Mouse (Mus musculus) embryonic facial prominence, embryonic 11.5 days (tissue): ENCODE data around the gene Depdc1b. TPM values are rescaled to one million over a fixed set of nuclear protein-coding genes. Genes with fewer than 3 reads are reported as not detected.

ENCODE experiments used
- ATAC-seq: fragments of 200-750 bp; cut with Nextera tagmentation; replicated peaks from 2 replicates; pipeline ENCODE4 v1.8.0; 2017; ENCODE audit warnings: low read depth; ENCODE audit not compliant: insufficient number of reproducible peaks, low FRiP score, low TSS enrichment
- DNase-seq: peaks from one replicate; pipeline ENCODE4 v3.0.0-alpha.2; 2015; ENCODE audit warnings: low spot score
- H3K27ac ChIP-seq: fragments of 300-500 bp; sonication (generic); replicated peaks from 2 replicates; pipeline ENCODE4 v1.5.1; 2014; ENCODE audit warnings: mild to moderate bottlenecking, low read depth, low read length, control low read depth
- H3K27me3 ChIP-seq: fragments of 300-500 bp; sonication (generic); 2 replicates; pipeline ENCODE4 v1.6.1; 2014; ENCODE audit warnings: mild to moderate bottlenecking, low read length, moderate library complexity, mixed read lengths; ENCODE audit not compliant: control insufficient read depth, insufficient read depth
- H3K36me3 ChIP-seq: fragments of 300-500 bp; sonication (generic); replicated peaks from 2 replicates; pipeline ENCODE4 v1.6.1; 2014; ENCODE audit warnings: low read depth, mild to moderate bottlenecking, low read length, moderate library complexity, mixed read lengths; ENCODE audit not compliant: control insufficient read depth, insufficient read depth
- H3K4me1 ChIP-seq: fragments of 300-500 bp; sonication (generic); 2 replicates; pipeline ENCODE4 v1.6.1; 2014; ENCODE audit warnings: low read length, mixed read lengths; ENCODE audit not compliant: control insufficient read depth, insufficient read depth
- H3K4me2 ChIP-seq: fragments of 300-500 bp; sonication (generic); 2 replicates; pipeline ENCODE4 v1.6.1; 2014; ENCODE audit warnings: low read depth, mild to moderate bottlenecking, control low read depth, low read length, moderate library complexity
- H3K4me3 ChIP-seq: fragments of 300-500 bp; sonication (generic); 2 replicates; pipeline ENCODE4 v1.5.1; 2014; ENCODE audit warnings: low read depth, low read length, control low read depth
- H3K9ac ChIP-seq: fragments of 300-500 bp; sonication (generic); replicated peaks from 2 replicates; pipeline ENCODE4 v1.6.1; 2014; ENCODE audit warnings: mild to moderate bottlenecking, control low read depth, low read length
- H3K9me3 ChIP-seq: fragments of 300-500 bp; sonication (generic); replicated peaks from 2 replicates; pipeline ENCODE4 v1.6.1; 2016; ENCODE audit warnings: mild to moderate bottlenecking, low read length, inconsistent platforms, mixed read lengths; ENCODE audit not compliant: control insufficient read depth
- WGBS: fragments of 180-500 bp; shearing (Covaris S2); extraction: QIAGEN DNeasy Blood & Tissue Kit; methylation state at CpG from one replicate; pipeline ENCODE4 v1.1.7; 2014; 5-methylcytosine and 5-hydroxymethylcytosine counted together
- polyA plus RNA-seq: library from polyadenylated mRNA; unstranded; fragments of >200 nt; fragmentation: Nextera tagmentation; extraction: Ambion mirVana; gene quantifications from 2 replicates; pipeline ENCODE4 v1.2.1, GENCODE M21; 2014

Gene Depdc1b
- polyA plus RNA-seq, 1 experiment from 2014 or later: 15.7 TPM

- no peak overlapping the region for H3K4me3 ChIP-seq
- WGBS: 93% methylated on average over 12 of the region's 12 CpGs
- no peaks in the 10 kb centered on the region for H3K9me3 ChIP-seq
- no peak overlapping the region for H3K27ac ChIP-seq
- DNase-seq (no peak), ATAC-seq (no peak)
- H3K9ac ChIP-seq: no peak overlapping the region
- no peak overlapping the region for H3K4me2 ChIP-seq
- no peaks in the 10 kb centered on the region for H3K27me3 ChIP-seq
- no peaks in the 10 kb centered on the region for H3K36me3 ChIP-seq
- H3K4me1 ChIP-seq: no peaks in the 10 kb centered on the region
Observed at GRCm38 (mm10) chr13:108367496-108367895, 51.4 kb downstream of the Depdc1b start.

- Histone ChIP-seq H3K27me3 (no peaks in the 10 kb centered on the region), H3K9me3 (no peaks in the 10 kb centered on the region), H3K4me1 (no peaks in the 10 kb centered on the region), H3K27ac (no peak overlapping the region), H3K36me3 (no peaks in the 10 kb centered on the region), H3K4me2 (no peak overlapping the region), H3K9ac (no peak overlapping the region), H3K4me3 (no peak overlapping the region)
- ATAC-seq (no peak), DNase-seq (no peak)
- WGBS: 92% methylated on average over 5 of the region's 5 CpGs
Observed at GRCm38 (mm10) chr13:108370241-108370941, 54.3 kb downstream of the Depdc1b start.

- H3K9ac ChIP-seq: no peak overlapping the region
- H3K27me3 ChIP-seq: no peaks in the 10 kb centered on the region
- no peak overlapping the region for H3K4me3 ChIP-seq
- no peak overlapping the region for H3K4me2 ChIP-seq
- WGBS: 92% methylated on average over 9 of the region's 9 CpGs
- no peak overlapping the region for H3K27ac ChIP-seq
- no peaks in the 10 kb centered on the region for H3K4me1 ChIP-seq
- ATAC-seq (no peak), DNase-seq (no peak)
- no peaks in the 10 kb centered on the region for H3K36me3 ChIP-seq
- no peaks in the 10 kb centered on the region for H3K9me3 ChIP-seq
Observed at GRCm38 (mm10) chr13:108371352-108371921, 55.3 kb downstream of the Depdc1b start.

GRCm38 (mm10) chr13:108373231-108373630, 57.1 kb downstream of the Depdc1b start:
- Histone ChIP-seq H3K4me1 (no peaks in the 10 kb centered on the region), H3K36me3 (no peaks in the 10 kb centered on the region), H3K4me2 (no peak overlapping the region), H3K27ac (no peak overlapping the region), H3K27me3 (no peaks in the 10 kb centered on the region), H3K9ac (no peak overlapping the region), H3K4me3 (no peak overlapping the region), H3K9me3 (no peaks in the 10 kb centered on the region)
- 95% methylated on average over 1 of the region's 1 CpGs for WGBS
- no peak for ATAC-seq
- no peak for DNase-seq

- WGBS: 94% methylated on average over 2 of the region's 2 CpGs
- H3K4me3 ChIP-seq: no peak overlapping the region
- H3K4me2 ChIP-seq: no peak overlapping the region
- no peaks in the 10 kb centered on the region for H3K4me1 ChIP-seq
- H3K9me3 ChIP-seq: no peaks in the 10 kb centered on the region
- no peak overlapping the region for H3K27ac ChIP-seq
- no peak for ATAC-seq
- no peak for DNase-seq
- no peaks in the 10 kb centered on the region for H3K36me3 ChIP-seq
- no peaks in the 10 kb centered on the region for H3K27me3 ChIP-seq
- no peak overlapping the region for H3K9ac ChIP-seq
Observed at GRCm38 (mm10) chr13:108376637-108377036, 60.5 kb downstream of the Depdc1b start.

- H3K9ac ChIP-seq: no peak overlapping the region
- H3K36me3 ChIP-seq: no peaks in the 10 kb centered on the region
- ATAC-seq (no peak), DNase-seq (no peak)
- no peak overlapping the region for H3K4me3 ChIP-seq
- no peaks in the 10 kb centered on the region for H3K4me1 ChIP-seq
- WGBS: 82% methylated on average over 3 of the region's 3 CpGs
- H3K9me3 ChIP-seq: no peaks in the 10 kb centered on the region
- no peaks in the 10 kb centered on the region for H3K27me3 ChIP-seq
- no peak overlapping the region for H3K27ac ChIP-seq
- H3K4me2 ChIP-seq: no peak overlapping the region
Observed at GRCm38 (mm10) chr13:108381161-108381560, 65.0 kb downstream of the Depdc1b start.

- H3K4me1 ChIP-seq: no peaks in the 10 kb centered on the region
- DNase-seq: no peak
- H3K36me3 ChIP-seq: no peaks in the 10 kb centered on the region
- H3K27ac ChIP-seq: no peak overlapping the region
- no peak overlapping the region for H3K4me3 ChIP-seq
- no peak for ATAC-seq
- H3K4me2 ChIP-seq: no peak overlapping the region
- no peak overlapping the region for H3K9ac ChIP-seq
- WGBS: 79% methylated on average over 6 of the region's 6 CpGs
- H3K27me3 ChIP-seq: no peaks in the 10 kb centered on the region
- no peaks in the 10 kb centered on the region for H3K9me3 ChIP-seq
Observed at GRCm38 (mm10) chr13:108383051-108383450, 66.9 kb downstream of the Depdc1b start.

GRCm38 (mm10) chr13:108386058-108386457, 69.9 kb downstream of the Depdc1b start:
- WGBS: 93% methylated on average over 9 of the region's 9 CpGs
- Histone ChIP-seq H3K36me3 (no peaks in the 10 kb centered on the region), H3K9ac (no peak overlapping the region), H3K27me3 (no peaks in the 10 kb centered on the region), H3K4me3 (no peak overlapping the region), H3K27ac (no peak overlapping the region), H3K4me2 (no peak overlapping the region), H3K9me3 (no peaks in the 10 kb centered on the region), H3K4me1 (no peaks in the 10 kb centered on the region)
- no peak for ATAC-seq
- no peak for DNase-seq
